ENCODE assay signal across 15 mouse cellular contexts in the genomic region with DNA sequence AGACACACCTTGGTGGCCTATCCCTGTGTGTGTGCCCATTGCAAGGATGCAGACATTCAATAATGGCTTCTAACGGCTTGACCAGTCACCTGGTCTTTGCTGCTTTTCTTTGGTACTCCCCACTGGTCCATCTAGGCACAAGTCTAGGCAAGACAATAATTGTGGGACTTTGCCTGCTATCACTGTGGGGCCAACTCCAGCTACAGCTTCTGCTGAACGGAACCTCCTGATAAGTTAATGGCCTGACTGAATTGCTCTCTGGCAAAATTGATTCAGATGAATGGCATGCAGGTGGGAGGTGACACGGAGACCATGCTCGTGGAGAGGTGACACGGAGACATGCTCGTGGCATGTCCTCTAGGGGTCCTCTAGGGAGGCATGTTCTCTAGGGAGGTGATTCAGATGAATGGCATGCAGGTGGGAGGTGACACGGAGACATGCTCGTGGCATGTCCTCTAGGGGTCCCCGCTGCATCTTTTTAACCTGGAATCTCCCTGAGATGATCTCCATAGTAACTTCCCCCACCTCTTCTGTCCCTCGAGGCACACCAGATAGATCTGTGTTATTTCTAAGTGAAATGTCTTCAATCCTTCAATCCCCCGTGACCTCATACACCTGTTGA. TPM values are rescaled to one million over a fixed set of nuclear protein-coding genes. Genes with fewer than 3 reads are reported as not detected.
DNase-seq lines count a peak whose midpoint lies in the region; ATAC-seq and TF ChIP-seq lines count a peak whose summit lies in the region.
"Had no signal": no experiment of that assay in that cellular context is flagged by ENCODE, and none has a peak within 500 bp of the region (broad histone marks: within the 10 kb centered on the region; RNA-seq: fewer than 3 reads in every experiment).

No protein-coding gene starts in this region.

- TF ChIP-seq CTCF in liver, embryonic 14.5 days (IDR thresholded peaks at IDR 0.05; ENCODE audit: low read depth) = peak; percentile 27
- peak; percentile 13 for TF ChIP-seq CTCF in ES-Bruce4 (IDR thresholded peaks at IDR 0.05; ENCODE audit: low read depth, low read length)

- TF ChIP-seq POLR2A in ES-Bruce4 (IDR thresholded peaks at IDR 0.05; ENCODE audit: insufficient read depth, low read length) = no peak

- no peak overlapping the region for H3K4me3 ChIP-seq in liver, embryonic 14.5 days (ENCODE audit: insufficient read depth in 1 of 2, low read depth in 2 of 2, low read length in 2 of 2)
- H3K4me3 ChIP-seq in liver, embryonic 11.5 days (ENCODE audit: low read depth, low read length) = no peak overlapping the region
- H3K4me3 ChIP-seq in ES-Bruce4 (ENCODE audit: low read depth, low read length) = no peak overlapping the region
- H3K4me3 ChIP-seq: heart, embryonic 12.5 days; liver, embryonic 15.5 days had no signal

- TF ChIP-seq EP300 in liver, embryonic 14.5 days (IDR thresholded peaks at IDR 0.05; ENCODE audit: low read depth) = no peak
- TF ChIP-seq EP300 in ES-Bruce4 (IDR thresholded peaks at IDR 0.05; ENCODE audit: insufficient read depth, low read depth, low read length) = peak; percentile 83

- no peaks in the 10 kb centered on the region for H3K27me3 ChIP-seq in liver, embryonic 14.5 days (ENCODE audit: control insufficient read depth, insufficient read depth, low read length)
- H3K27me3 ChIP-seq in liver, embryonic 11.5 days (replicated peaks; ENCODE audit: control insufficient read depth, insufficient read depth, low read length) = no peaks in the 10 kb centered on the region
- no peaks in the 10 kb centered on the region for H3K27me3 ChIP-seq in ES-Bruce4 (ENCODE audit: control insufficient read depth, insufficient read depth, low read length, poor library complexity, severe bottlenecking)
- H3K27me3 ChIP-seq in splenic B cell, adult 2 months (ENCODE audit: control insufficient read depth, insufficient read depth, low read length, poor library complexity, severe bottlenecking) = no peaks in the 10 kb centered on the region
- H3K27me3 ChIP-seq: heart, embryonic 12.5 days had no signal

- H3K9me3 ChIP-seq in liver, embryonic 14.5 days (ENCODE audit: control insufficient read depth, low read length) = no peaks in the 10 kb centered on the region
- no peaks in the 10 kb centered on the region for H3K9me3 ChIP-seq in liver, embryonic 11.5 days (ENCODE audit: control insufficient read depth, low read length)
- 0 out of 2 replicates have a peak, but pooled peaks cover 2% of the 10 kb centered on the region for H3K9me3 ChIP-seq in ES-Bruce4 (replicated peaks; ENCODE audit: control insufficient read depth, insufficient read depth, low read length, poor library complexity, severe bottlenecking)
- H3K9me3 ChIP-seq: heart, embryonic 12.5 days; liver, embryonic 15.5 days had no signal

- no peaks in the 10 kb centered on the region for H3K36me3 ChIP-seq in liver, embryonic 14.5 days (replicated peaks; ENCODE audit: control insufficient read depth, insufficient read depth, low read depth)
- no peaks in the 10 kb centered on the region for H3K36me3 ChIP-seq in liver, embryonic 11.5 days (ENCODE audit: control insufficient read depth, insufficient read depth, low read length)
- H3K36me3 ChIP-seq in ES-Bruce4 (ENCODE audit: control insufficient read depth, insufficient read depth, low read length, poor library complexity, severe bottlenecking) = no peaks in the 10 kb centered on the region
- H3K36me3 ChIP-seq in splenic B cell, adult 2 months (ENCODE audit: control insufficient read depth, insufficient read depth, low read length, poor library complexity, severe bottlenecking) = no peaks in the 10 kb centered on the region
- H3K36me3 ChIP-seq: heart, embryonic 12.5 days; liver, embryonic 15.5 days had no signal

- no peak for DNase-seq in liver, embryonic 14.5 days (ENCODE audit: low read depth in 3 of 3, low spot score in 3 of 3)
- no peak for DNase-seq in liver, embryonic 11.5 days (ENCODE audit: low spot score)
- DNase-seq in R1 (ENCODE audit: low read depth, low spot score) (peak; percentile 86), adipocyte (ENCODE audit: low spot score) (no peak)
- DNase-seq in splenic B cell, adult 2 months (ENCODE audit: low read depth, low spot score) = peak; percentile 66
- no peak for DNase-seq in cerebellum, adult 11-12 months
- DNase-seq in frontal cortex, postnatal 10 days (ENCODE audit: low spot score in 2 of 2) = no peak
- DNase-seq: adrenal gland, postnatal 10 days; cerebellum, adult 9-10 months; embryo, embryonic 11 days; gastrocnemius, postnatal 14 days; kidney, adult 11 months had no signal

- H3K9ac ChIP-seq in liver, embryonic 14.5 days (replicated peaks) = no peak overlapping the region
- H3K9ac ChIP-seq in liver, embryonic 11.5 days (ENCODE audit: low read depth, low read length) = no peak overlapping the region
- H3K9ac ChIP-seq in ES-Bruce4 (ENCODE audit: low read depth, poor library complexity, severe bottlenecking) = no peak overlapping the region
- H3K9ac ChIP-seq: heart, embryonic 12.5 days; liver, embryonic 15.5 days had no signal

- ATAC-seq in liver, embryonic 14.5 days (ENCODE audit: insufficient read depth) = no peak
- ATAC-seq in liver, embryonic 11.5 days (replicated peaks; ENCODE audit: low FRiP score) = no peak

- no peak overlapping the region for H3K4me2 ChIP-seq in liver, embryonic 14.5 days (ENCODE audit: low read depth)
- no peak overlapping the region for H3K4me2 ChIP-seq in liver, embryonic 11.5 days
- H3K4me2 ChIP-seq: heart, embryonic 12.5 days; liver, embryonic 15.5 days had no signal

- WGBS in liver, embryonic 14.5 days (ENCODE audit: insufficient replicate concordance) = 37% methylated on average over 11 of the region's 11 CpGs
- 52% methylated on average over 11 of the region's 11 CpGs for WGBS in liver, embryonic 11.5 days

- H3K4me1 ChIP-seq in liver, embryonic 14.5 days (replicated peaks; ENCODE audit: control insufficient read depth in 2 of 2, insufficient read depth in 2 of 2, low read length in 1 of 2) = peaks cover 0 to 11% of the 10 kb centered on the region in 2 experiments; a peak in 3 of 4 replicates
- H3K4me1 ChIP-seq in liver, embryonic 11.5 days (replicated peaks; ENCODE audit: control insufficient read depth, insufficient read depth, low read length) = peaks cover 11% of the 10 kb centered on the region; the same call in 1 of the 2 replicates
- H3K4me1 ChIP-seq in ES-Bruce4 (ENCODE audit: control insufficient read depth, insufficient read depth, low read length) = peaks cover 5% of the 10 kb centered on the region

- H3K27ac ChIP-seq in liver, embryonic 14.5 days = no peak overlapping the region
- no peak overlapping the region for H3K27ac ChIP-seq in liver, embryonic 11.5 days (ENCODE audit: low read depth, low read length)
- peak overlapping the region; percentile 82 for H3K27ac ChIP-seq in ES-Bruce4 (ENCODE audit: insufficient read depth, low read length)
- H3K27ac ChIP-seq: liver, embryonic 15.5 days had no signal

RNA-seq across cellular contexts. Expression of a gene that starts 34.5 kb away (rescaled TPM):
- 14.4 and 22.0 TPM in 2 replicates for polyA plus RNA-seq in liver, embryonic 14.5 days (2012; rRNA removed)
- 31.9 and 32.4 TPM in 2 replicates for polyA plus RNA-seq in liver, embryonic 14.5 days (2014; fragmentation: Nextera tagmentation; extraction: Ambion mirVana)
- polyA plus RNA-seq in liver, embryonic 11.5 days (2014; fragmentation: Nextera tagmentation; extraction: Ambion mirVana) = 47.6 and 50.4 TPM in 2 replicates
- 101 and 114 TPM in 2 replicates for polyA plus RNA-seq in ES-Bruce4 (2011; ENCODE audit: insufficient read depth, insufficient read length, low read depth, missing spikeins)

RNA-seq across cellular contexts. Expression of a gene that starts 35.3 kb away (rescaled TPM):
- polyA plus RNA-seq in liver, embryonic 14.5 days (2012; rRNA removed) = 23.5 and 33.6 TPM in 2 replicates
- polyA plus RNA-seq in liver, embryonic 14.5 days (2014; fragmentation: Nextera tagmentation; extraction: Ambion mirVana) = 44.6 and 53.1 TPM in 2 replicates
- 129 and 145 TPM in 2 replicates for polyA plus RNA-seq in liver, embryonic 11.5 days (2014; fragmentation: Nextera tagmentation; extraction: Ambion mirVana)
- polyA plus RNA-seq in ES-Bruce4 (2011; ENCODE audit: insufficient read depth, insufficient read length, low read depth, missing spikeins) = 260 and 284 TPM in 2 replicates

Comparison
In these comparisons a context has a peak if more than half of its experiments do, and no peak if none do; other contexts are left out.
1. DNase-seq: peak in R1 (single experiment) and splenic B cell, adult 2 months (single experiment); none in liver, embryonic 14.5 days (0 of 3), liver, embryonic 11.5 days (single experiment), cerebellum, adult 11-12 months (single experiment), adipocyte (single experiment) and frontal cortex, postnatal 10 days (0 of 2).